Mouse (Mus musculus) gastrocnemius, postnatal 25 days (tissue): ENCODE data around the gene Ifit1bl2. TPM values are rescaled to one million over a fixed set of nuclear protein-coding genes. Genes with fewer than 3 reads are reported as not detected.
"Not testable (repeated sequence)": the region's sequence is repeated elsewhere in the genome, so short reads cannot be mapped to it uniquely, and the experiment has no call there.

Experiments used
- DNase-seq: peaks from one replicate; pipeline ENCODE4 v3.0.0; 2022
- total RNA-seq, 2 experiments: library from RNA; stranded (reverse); gene quantifications; 1 replicate in 1 of 2; 2 replicates in 1 of 2; pipeline ENCODE4 v1.2.3; 2021

Gene Ifit1bl2
- total RNA-seq, 2 experiments from 2014 or later = not detected

DNA sequence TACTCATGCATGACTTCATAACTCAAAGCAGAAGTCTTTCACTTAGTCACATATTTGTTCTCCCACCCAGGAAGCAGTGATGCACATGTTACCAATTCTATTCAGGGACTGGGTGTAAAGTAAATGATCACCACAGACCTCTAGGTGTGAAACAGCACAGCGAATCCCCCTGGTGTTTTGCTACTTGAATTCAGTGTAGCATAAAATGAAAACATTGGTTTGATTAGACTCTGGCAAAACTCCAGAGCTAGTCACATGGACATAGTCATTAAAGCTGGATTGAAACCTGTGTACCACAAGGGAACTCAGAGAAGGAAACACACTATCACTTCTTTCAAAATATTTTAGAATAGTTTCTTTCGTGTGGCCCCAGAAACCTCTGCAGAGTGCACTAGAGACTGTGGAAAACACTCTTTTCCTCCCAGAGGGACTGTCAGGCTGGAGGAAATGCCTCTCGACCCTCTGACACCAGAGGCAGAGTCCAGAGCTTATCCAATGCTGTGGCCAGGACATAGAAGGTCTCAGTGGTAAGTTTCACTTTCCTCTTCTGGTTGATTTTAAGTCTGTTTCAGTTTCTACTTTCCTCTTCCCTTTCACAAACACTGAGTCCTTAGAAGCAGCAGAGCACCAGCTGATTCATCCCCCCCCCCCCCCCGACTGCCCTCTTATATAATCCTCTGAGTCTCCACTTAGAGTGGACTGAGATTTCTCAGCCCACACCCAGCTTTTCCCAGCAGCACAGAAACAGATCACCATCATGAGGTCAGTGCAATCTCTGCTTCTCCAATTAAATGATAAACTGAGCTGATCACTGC is 33.1 kb downstream of the Ifit1bl2 start, which contains the start of gene Ifit3b:
Gene Ifit3b (plus strand): TSS at position 734 of the 815 bp plus-strand sequence.
- DNase-seq = peak; percentile 27

GRCm38 (mm10) chr19:34605472-34605871 is 35.1 kb downstream of the Ifit1bl2 start:
- no peak for DNase-seq

DNA sequence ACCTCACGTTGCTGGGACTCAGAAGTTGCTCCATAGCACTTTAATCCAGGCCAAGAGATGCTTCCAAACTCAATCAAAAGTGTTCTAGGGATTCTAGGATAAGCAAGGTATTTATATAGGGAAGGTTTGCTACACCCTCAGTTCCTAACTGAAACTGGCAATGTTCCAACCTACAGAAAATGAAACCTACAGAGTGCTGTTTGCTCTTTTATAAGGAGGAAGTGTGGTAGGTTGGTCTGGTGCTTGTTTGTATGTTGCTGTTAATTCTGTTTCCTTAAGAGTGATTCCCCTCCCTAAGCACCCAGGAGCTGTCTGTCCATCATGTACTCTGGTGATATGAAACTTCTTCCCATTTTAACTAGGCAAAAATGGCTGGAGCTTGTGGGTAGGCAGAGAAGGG is 38.7 kb downstream of the Ifit1bl2 start, which contains the start of gene Ifit1bl1:
Gene Ifit1bl1 (minus strand): TSS at position 69 of the 400 bp plus-strand sequence.
- DNase-seq = not testable (repeated sequence)

GRCm38 (mm10) chr19:34599250-34599649 is 41.3 kb downstream of the Ifit1bl2 start:
- not testable (repeated sequence) for DNase-seq

DNA sequence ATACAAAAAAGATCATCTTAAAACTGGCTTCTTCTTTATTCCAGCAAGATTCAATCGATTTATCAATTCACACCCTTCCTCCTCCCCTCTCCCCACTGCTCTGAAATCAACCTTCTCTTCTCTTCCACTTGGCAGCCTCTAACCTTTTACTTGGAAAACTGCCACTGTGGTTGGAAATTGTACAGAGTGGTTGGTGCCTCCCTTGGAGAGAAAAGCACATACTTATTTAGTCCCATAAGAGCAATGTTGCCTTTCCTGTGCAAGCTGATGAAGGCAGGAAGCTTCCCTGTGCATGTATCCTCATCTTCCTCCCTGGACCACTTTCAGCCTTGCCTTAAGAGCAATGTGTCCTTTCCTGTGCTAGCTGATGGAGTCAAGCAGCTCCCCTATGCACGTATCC is 42.2 kb downstream of the Ifit1bl2 start:
- peak; percentile 30 for DNase-seq

GRCm38 (mm10) chr19:34596811-34597210 is 43.7 kb downstream of the Ifit1bl2 start:
- no peak for DNase-seq

- not testable (repeated sequence) for DNase-seq
Observed at GRCm38 (mm10) chr19:34594523-34594922, 46.0 kb downstream of the Ifit1bl2 start.

DNA sequence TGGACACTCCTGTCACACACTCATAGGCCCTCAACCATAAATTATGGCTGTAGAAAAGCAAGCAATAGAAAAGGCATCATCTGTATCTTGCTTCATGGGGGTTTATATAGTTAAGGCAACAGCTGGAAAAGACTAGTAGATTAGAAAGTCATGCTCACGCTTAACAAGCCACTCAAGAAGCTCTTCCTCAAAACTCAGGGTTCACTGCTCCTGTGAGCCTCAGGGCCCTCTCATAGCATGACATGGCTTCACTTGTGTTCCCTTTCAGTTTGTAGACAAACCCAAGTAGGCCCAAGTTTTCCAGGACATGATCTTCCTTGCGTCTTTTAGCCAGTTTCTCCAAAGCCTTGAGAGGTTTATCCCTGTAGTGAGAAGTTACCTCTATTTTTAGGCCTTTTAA is 47.1 kb downstream of the Ifit1bl2 start:
- no peak for DNase-seq

GRCm38 (mm10) chr19:34588959-34589358 is 51.6 kb downstream of the Ifit1bl2 start:
- DNase-seq = no peak

DNA sequence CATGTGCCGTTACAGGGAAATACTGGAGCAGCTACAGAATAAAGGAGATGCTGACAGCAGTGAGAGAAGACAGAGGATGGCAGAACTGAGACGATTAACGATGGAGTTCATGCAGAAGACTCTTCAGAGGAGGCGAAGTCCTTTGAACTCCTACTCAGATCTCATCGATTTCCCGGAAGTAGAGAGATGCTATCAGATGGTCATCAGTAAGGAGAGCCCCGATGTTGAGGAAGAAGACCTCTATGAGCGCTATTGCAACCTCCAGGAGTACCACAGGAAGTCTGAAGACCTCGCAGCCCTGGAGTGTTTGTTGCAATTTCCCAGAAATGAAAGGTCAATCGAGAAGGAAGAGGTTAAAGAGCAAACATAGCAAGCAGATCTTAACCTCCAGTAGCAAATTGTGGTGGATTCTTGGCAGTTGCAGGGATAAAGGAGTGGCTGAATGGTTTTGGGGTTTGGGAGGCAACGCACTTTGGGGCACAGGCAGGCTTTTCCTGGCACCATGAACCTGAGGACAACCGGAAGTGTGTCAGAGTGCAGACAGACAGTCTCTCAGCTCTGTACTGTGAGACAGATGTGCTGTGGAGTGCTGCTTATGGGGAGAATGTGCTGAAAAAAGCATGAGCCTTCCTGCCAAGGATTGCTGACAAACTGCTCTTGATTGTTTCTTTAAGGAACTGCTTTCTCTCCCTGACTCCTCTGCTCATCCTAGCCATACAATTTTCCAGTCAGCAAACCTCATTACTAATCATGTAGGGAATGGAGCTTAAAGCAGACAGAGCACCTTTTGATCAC is 52.4 kb downstream of the Ifit1bl2 start:
- not testable (repeated sequence) for DNase-seq

- not testable (repeated sequence) for DNase-seq
Observed at GRCm38 (mm10) chr19:34585740-34586458, 54.6 kb downstream of the Ifit1bl2 start.

DNA sequence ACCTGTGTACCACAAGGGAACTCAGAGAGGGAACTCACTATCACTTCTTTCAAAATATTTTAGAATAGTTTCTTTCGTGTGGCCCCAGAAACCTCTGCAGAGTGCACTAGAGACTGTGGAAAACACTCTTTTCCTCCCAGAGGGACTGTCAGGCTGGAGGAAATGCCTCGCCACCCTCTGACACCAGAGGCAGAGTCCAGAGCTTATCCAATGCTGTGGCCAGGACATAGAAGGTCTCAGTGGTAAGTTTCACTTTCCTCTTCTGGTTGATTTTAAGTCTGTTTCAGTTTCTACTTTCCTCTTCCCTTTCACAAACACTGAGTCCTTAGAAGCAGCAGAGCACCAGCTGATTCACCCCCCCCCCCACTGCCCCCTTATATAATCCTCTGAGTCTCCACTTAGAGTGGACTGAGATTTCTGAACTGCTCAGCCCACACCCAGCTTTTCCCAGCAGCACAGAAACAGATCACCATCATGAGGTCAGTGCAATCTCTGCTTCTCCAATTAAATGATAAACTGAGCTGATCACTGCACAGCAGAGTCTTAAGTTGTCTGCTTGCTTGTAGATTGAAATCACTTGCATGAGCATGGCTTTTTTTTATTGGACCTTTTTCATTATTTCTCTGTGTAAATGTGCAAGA is 57.3 kb downstream of the Ifit1bl2 start, which contains the start of gene Ifit3:
Gene Ifit3 (plus strand): TSS at position 406 of the 641 bp plus-strand sequence.
- peak; percentile 42 for DNase-seq

GRCm38 (mm10) chr19:34582696-34583095 is 57.8 kb downstream of the Ifit1bl2 start:
- DNase-seq = not testable (repeated sequence)

DNA sequence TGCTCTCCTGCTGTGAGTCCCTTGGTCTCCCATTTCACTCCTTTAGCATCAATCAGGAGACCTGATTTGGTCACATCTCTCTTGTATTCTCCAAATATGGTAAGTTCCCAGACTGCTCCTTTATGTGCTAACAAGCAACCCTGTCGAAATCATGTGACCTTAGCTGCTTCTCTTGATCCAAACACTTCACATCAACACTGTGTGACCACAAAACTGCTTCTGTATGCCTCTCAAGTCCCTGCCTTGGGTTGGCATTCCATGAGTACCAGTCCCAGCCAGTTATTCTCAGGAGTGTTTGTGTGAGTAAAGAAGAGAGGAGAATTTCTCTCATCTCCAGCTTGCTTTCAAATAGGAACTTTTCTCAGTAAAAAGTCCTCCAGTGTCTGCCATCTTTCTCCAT is 63.4 kb downstream of the Ifit1bl2 start:
- DNase-seq = no peak

- DNase-seq = no peak
Observed at GRCm38 (mm10) chr19:34573650-34574049, 66.9 kb downstream of the Ifit1bl2 start.

GRCm38 (mm10) chr19:34571080-34571479 is 69.5 kb downstream of the Ifit1bl2 start:
- no peak for DNase-seq

GRCm38 (mm10) chr19:34569896-34570476 is 70.6 kb downstream of the Ifit1bl2 start:
- no peak for DNase-seq

DNA sequence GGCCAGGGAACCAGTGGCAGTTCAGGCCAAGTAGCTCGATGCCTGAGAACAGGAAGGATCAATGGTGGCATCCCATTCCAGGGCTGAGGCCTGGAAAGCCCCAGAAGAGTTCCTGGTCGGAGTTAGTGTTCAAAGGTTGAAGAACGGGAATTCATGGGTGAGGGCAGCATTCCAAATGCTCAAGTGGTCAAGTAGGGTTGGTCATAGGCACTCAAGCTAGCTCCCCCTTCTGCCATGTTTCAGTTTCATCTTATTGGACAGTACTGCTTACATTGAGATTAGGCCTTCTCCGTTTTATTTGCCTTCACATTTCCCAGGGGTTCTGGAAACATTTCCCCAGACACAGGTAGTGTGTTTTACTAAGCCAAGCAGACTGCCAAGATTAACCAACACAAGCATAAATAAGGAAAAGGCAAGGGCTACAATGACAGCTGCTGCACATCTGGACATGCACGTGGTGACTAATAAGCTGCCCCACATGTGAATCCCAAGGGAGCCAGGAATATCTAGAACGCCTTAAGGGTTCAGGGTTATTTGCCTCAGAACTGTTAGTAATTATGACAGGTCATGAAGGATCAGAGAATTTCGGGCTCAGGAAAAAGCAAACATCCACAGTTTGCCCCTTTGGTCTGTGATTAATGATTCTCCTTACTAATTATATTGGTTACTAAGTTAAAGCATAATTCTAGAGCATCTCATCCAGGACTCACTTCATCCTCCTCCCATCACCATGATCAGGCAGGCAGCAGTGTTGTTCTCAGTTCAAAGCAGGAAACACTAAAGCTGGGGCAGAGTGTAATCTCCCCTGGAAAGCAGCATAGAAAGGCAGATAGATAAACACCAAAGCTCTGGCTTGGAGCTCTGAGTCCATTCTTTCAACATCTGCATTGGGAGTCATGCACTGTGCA is 71.3 kb downstream of the Ifit1bl2 start:
- no peak for DNase-seq
